Mouse (Mus musculus) cerebellum, adult 2 months (tissue): ENCODE data around the gene Tpm1. TPM values are rescaled to one million over a fixed set of nuclear protein-coding genes. Genes with fewer than 3 reads are reported as not detected.

Source experiments
- DNase-seq, 2 experiments: peaks; one replicate each; pipeline ENCODE4 v3.0.0; 2021
- H3K27ac ChIP-seq: fragments of 200-500 bp; 2 replicates; pipeline ENCODE4 v1.5.1; 2012; ENCODE audit warnings: low read length, control low read depth, inconsistent platforms; ENCODE audit not compliant: insufficient read depth
- H3K27me3 ChIP-seq: fragments of 200-500 bp; 2 replicates; pipeline ENCODE4 v1.6.1; 2012; ENCODE audit warnings: inconsistent platforms, mild to moderate bottlenecking, low read length, moderate library complexity; ENCODE audit not compliant: control insufficient read depth, insufficient read depth
- H3K4me1 ChIP-seq: fragments of 200-500 bp; 2 replicates; pipeline ENCODE4 v1.6.1; 2011; ENCODE audit warnings: low read length; ENCODE audit not compliant: control insufficient read depth, insufficient read depth
- H3K4me3 ChIP-seq: fragments of 200-500 bp; replicated peaks from 2 replicates; pipeline ENCODE3; 2011; ENCODE audit warnings: mild to moderate bottlenecking, low read depth, low read length, control low read depth; ENCODE audit not compliant: insufficient read depth
- CTCF ChIP-seq: fragments of 200-500 bp; IDR thresholded peaks from 2 replicates; pipeline ENCODE4 v1.5.1; 2011; ENCODE audit warnings: low read depth, mild to moderate bottlenecking, control low read depth, low read length, moderate library complexity, borderline replicate concordance; ENCODE audit not compliant: insufficient read depth
- POLR2A ChIP-seq: fragments of 200-500 bp; IDR thresholded peaks from 2 replicates; pipeline ENCODE4 v1.6.1; 2011; ENCODE audit warnings: low read length, control low read depth, borderline replicate concordance; ENCODE audit not compliant: insufficient read depth
- WGBS: fragments of 180-500 bp; shearing (Covaris S2); methylation state at CpG from one replicate; pipeline ENCODE4 v1.1.7; 2018; 5-methylcytosine and 5-hydroxymethylcytosine counted together
- polyA plus RNA-seq: library from polyadenylated mRNA; depleted of rRNA; stranded (reverse); fragments of >200 nt; gene quantifications from 2 replicates; pipeline ENCODE4 v1.2.3, GENCODE M21; 2012

Tpm1 gene
- polyA plus RNA-seq, 1 experiment, result 170 TPM

GRCm38 (mm10) chr9:67044551-67045305 is 4.5 kb downstream of the Tpm1 start:
- 29% methylated on average over 9 of the region's 9 CpGs for WGBS
- peak; percentile 64 to 69 for DNase-seq
- Histone ChIP-seq H3K4me3 (no peak overlapping the region), H3K27me3 (no peaks in the 10 kb centered on the region), H3K4me1 (peaks cover 5% of the 10 kb centered on the region; the same call in 1 of the 2 replicates), H3K27ac (no peak overlapping the region)
- TF ChIP-seq CTCF (peak; percentile 56; the same call in 1 of the 2 replicates), POLR2A (no peak)

GRCm38 (mm10) chr9:67043231-67044199 is 5.7 kb downstream of the Tpm1 start:
- DNase-seq, result peak; percentile 99 to 100
- H3K4me1 ChIP-seq, result peaks cover 11% of the 10 kb centered on the region; the same call in 1 of the 2 replicates

GRCm38 (mm10) chr9:67042813-67043207 is 6.4 kb downstream of the Tpm1 start:
- Histone ChIP-seq H3K4me1 (peaks cover 11% of the 10 kb centered on the region; the same call in 1 of the 2 replicates), H3K4me3 (peak overlapping the region; percentile 58), H3K27me3 (no peaks in the 10 kb centered on the region), H3K27ac (peak overlapping the region; percentile 92; the same call in 1 of the 2 replicates)
- DNase-seq, result no peak
- TF ChIP-seq CTCF, result no peak
- TF ChIP-seq POLR2A, result no peak
- WGBS, result 10% methylated on average over 6 of the region's 6 CpGs

More at GRCm38 (mm10) chr9:67043231-67044199, 5.7 kb downstream of the Tpm1 start:
- TF ChIP-seq CTCF, result peak; percentile 90
- peak; percentile 74; the same call in 1 of the 2 replicates for TF ChIP-seq POLR2A
- H3K27me3 ChIP-seq, result no peaks in the 10 kb centered on the region
- peak overlapping the region; percentile 92 for H3K27ac ChIP-seq
- under 1% methylated on average over 73 of the region's 73 CpGs for WGBS
- peak overlapping the region; percentile 58 for H3K4me3 ChIP-seq

GRCm38 (mm10) chr9:67041840-67042812 is 7.1 kb downstream of the Tpm1 start:
- WGBS, result 40% methylated on average over 14 of the region's 14 CpGs
- DNase-seq, result no peak
- Histone ChIP-seq H3K27me3 (no peaks in the 10 kb centered on the region), H3K27ac (no peak overlapping the region), H3K4me1 (peaks cover 12% of the 10 kb centered on the region), H3K4me3 (peak overlapping the region; percentile 53)
- TF ChIP-seq CTCF, result no peak
- TF ChIP-seq POLR2A, result no peak

GRCm38 (mm10) chr9:67040963-67041839 is 8.0 kb downstream of the Tpm1 start:
- WGBS, result 25% methylated on average over 4 of the region's 4 CpGs
- Histone ChIP-seq H3K27me3 (no peaks in the 10 kb centered on the region), H3K4me1 (peaks cover 12% of the 10 kb centered on the region), H3K4me3 (peak overlapping the region; percentile 49), H3K27ac (no peak overlapping the region)
- TF ChIP-seq CTCF (no peak), POLR2A (no peak)
- peak in 1 of 2 experiments; percentile 33 for DNase-seq

GRCm38 (mm10) chr9:67039867-67040266 is 9.3 kb downstream of the Tpm1 start:
- Histone ChIP-seq H3K4me3 (no peak overlapping the region), H3K27ac (no peak overlapping the region), H3K27me3 (no peaks in the 10 kb centered on the region), H3K4me1 (peaks cover 22% of the 10 kb centered on the region)
- TF ChIP-seq CTCF (no peak), POLR2A (no peak)
- WGBS, result 60% methylated on average over 10 of the region's 10 CpGs
- no peak for DNase-seq
